Mouse (Mus musculus) lung, postnatal 0 days (tissue): ENCODE data around the gene Piezo1.

Experiments
- CTCF ChIP-seq: IDR thresholded peaks from 2 replicates; pipeline ENCODE4 v1.5.1; 2016; ENCODE audit warnings: antibody characterized with exemption, mild to moderate bottlenecking
- EP300 ChIP-seq: IDR thresholded peaks from 2 replicates; pipeline ENCODE4 v1.6.1; 2016; ENCODE audit warnings: antibody characterized with exemption, mild to moderate bottlenecking, control low read depth

- TF ChIP-seq CTCF: no peak
- TF ChIP-seq EP300: no peak
Measured at GRCm38 (mm10) chr8:122452154-122452553, 99.0 kb downstream of the Piezo1 start.
